Mouse (Mus musculus): ENCODE data around the gene Gpatch4.

- no peak for TF ChIP-seq CTCF (IDR thresholded peaks at IDR 0.05; ENCODE audit: insufficient read depth, low read depth, low read length)
- TF ChIP-seq POLR2A (IDR thresholded peaks at IDR 0.05; ENCODE audit: insufficient read depth, low read depth, low read length): no peak
These were observed 30.7 kb downstream of the Gpatch4 start for GRCm38 (mm10) chr3:88073631-88074030.

All from olfactory bulb, adult 2 months (tissue).